Mouse (Mus musculus) lung, postnatal 0 days (tissue): Measurements from ENCODE around the gene Prkch.

Source experiments
- CTCF ChIP-seq: IDR thresholded peaks from 2 replicates; pipeline ENCODE4 v1.5.1; 2016; ENCODE audit warnings: antibody characterized with exemption, mild to moderate bottlenecking
- EP300 ChIP-seq: IDR thresholded peaks from 2 replicates; pipeline ENCODE4 v1.6.1; 2016; ENCODE audit warnings: antibody characterized with exemption, mild to moderate bottlenecking, control low read depth

DNA sequence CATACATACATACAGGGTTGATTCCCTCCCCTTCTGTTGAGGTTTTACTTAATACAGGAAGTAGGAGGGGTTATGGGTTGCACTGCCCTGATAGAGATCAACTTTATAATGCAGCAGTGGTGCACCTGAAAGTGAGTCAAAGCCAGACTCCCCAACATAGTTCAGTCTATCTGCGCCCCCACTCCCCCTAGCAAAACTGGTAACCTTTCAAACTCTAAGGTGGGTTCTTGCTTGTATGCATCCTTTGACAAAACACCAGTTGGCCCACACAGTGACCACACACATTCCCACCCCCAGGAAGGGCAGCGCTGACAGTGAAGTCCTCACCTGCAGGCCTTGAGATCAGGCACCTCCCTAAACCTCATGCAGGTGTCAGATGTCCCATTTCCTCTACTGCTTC, 135.9 kb downstream of the Prkch start:
- TF ChIP-seq CTCF (no peak), EP300 (no peak)
